Comparison of ENCODE assay signal across 13 mouse cellular contexts in the genomic region with DNA sequence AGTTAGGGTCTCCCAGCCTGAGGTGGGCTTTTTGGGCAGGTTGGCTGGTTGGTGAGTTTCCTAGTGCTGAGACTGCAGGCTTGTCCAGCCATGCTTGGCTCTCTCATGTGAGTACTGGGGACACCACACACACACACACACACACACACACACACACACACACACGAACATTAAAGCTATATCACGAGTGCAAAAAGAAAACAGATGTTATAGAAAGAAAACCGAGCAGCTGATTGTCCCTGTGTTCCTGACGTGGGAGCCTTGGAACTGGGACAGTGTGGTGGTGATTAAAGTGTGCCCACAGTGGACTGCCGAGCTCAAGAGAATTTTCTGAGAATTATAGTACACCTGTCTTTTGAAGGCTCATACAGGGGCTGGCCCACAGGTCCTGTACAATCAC. TPM values are rescaled to one million over a fixed set of nuclear protein-coding genes. Genes with fewer than 3 reads are reported as not detected.
A peak's percentile ranks its signal among the peaks of the same experiment; 100 is the strongest.
DNase-seq lines count a peak whose midpoint lies in the region; ATAC-seq and TF ChIP-seq lines count a peak whose summit lies in the region.
"Had no signal": no experiment of that assay in that cellular context is flagged by ENCODE, and none has a peak within 500 bp of the region (broad histone marks: within the 10 kb centered on the region; RNA-seq: fewer than 3 reads in every experiment).

No protein-coding gene starts in this region.

- H3K27ac ChIP-seq in layer of hippocampus, adult 2 months = peak overlapping the region; percentile 93
- no peak overlapping the region; the same call in 1 of the 2 replicates for H3K27ac ChIP-seq in embryonic facial prominence, embryonic 13.5 days
- H3K27ac ChIP-seq in midbrain, embryonic 14.5 days (replicated peaks; ENCODE audit: low read depth, low read length) = peak overlapping the region; percentile 21; the same call in 1 of the 2 replicates

- no peak for TF ChIP-seq CTCF in layer of hippocampus, adult 2 months (conservative IDR thresholded peaks at IDR 0.05)

- no peaks in the 10 kb centered on the region for H3K27me3 ChIP-seq in embryonic facial prominence, embryonic 13.5 days
- H3K27me3 ChIP-seq in midbrain, embryonic 14.5 days (ENCODE audit: control insufficient read depth, insufficient read depth, low read length) = no peaks in the 10 kb centered on the region

- H3K4me1 ChIP-seq in embryonic facial prominence, embryonic 13.5 days = peaks cover 76% of the 10 kb centered on the region
- H3K4me1 ChIP-seq in midbrain, embryonic 14.5 days (ENCODE audit: control insufficient read depth, insufficient read depth, low read length) = peaks cover 57% of the 10 kb centered on the region

- DNase-seq in frontal cortex, postnatal 14 days (ENCODE audit: low spot score in 2 of 2) = no peak
- DNase-seq in layer of hippocampus, adult 2 months (ENCODE audit: low spot score in 2 of 2) = no peak
- no peak for DNase-seq in layer of hippocampus, postnatal 14 days (ENCODE audit: low spot score in 2 of 2)
- DNase-seq in midbrain, embryonic 14.5 days = no peak
- no peak for DNase-seq in right cerebral cortex, postnatal 14 days
- DNase-seq in adrenal gland, postnatal 4 days (ENCODE audit: low spot score in 2 of 2) = no peak
- DNase-seq: cerebellum, adult 9-11 months; heart, adult 2 months; kidney, adult 8-10 months; lung, postnatal 4 days; thymus, postnatal 36 days had no signal

- H3K36me3 ChIP-seq in embryonic facial prominence, embryonic 13.5 days = no peaks in the 10 kb centered on the region
- H3K36me3 ChIP-seq in midbrain, embryonic 14.5 days (ENCODE audit: control insufficient read depth, insufficient read depth, low read length) = no peaks in the 10 kb centered on the region

- 23% methylated on average over 5 of the region's 5 CpGs for WGBS in embryonic facial prominence, embryonic 13.5 days
- 72% methylated on average over 5 of the region's 5 CpGs for WGBS in midbrain, embryonic 14.5 days

- H3K9ac ChIP-seq in embryonic facial prominence, embryonic 13.5 days = peak overlapping the region; percentile 32; the same call in 1 of the 2 replicates
- no peak overlapping the region; the same call in 1 of the 2 replicates for H3K9ac ChIP-seq in midbrain, embryonic 14.5 days (replicated peaks; ENCODE audit: low read length)

- H3K4me2 ChIP-seq in embryonic facial prominence, embryonic 13.5 days = no peak overlapping the region
- H3K4me2 ChIP-seq in midbrain, embryonic 14.5 days (ENCODE audit: low read length) = no peak overlapping the region

- no peak overlapping the region for H3K4me3 ChIP-seq in layer of hippocampus, adult 2 months
- no peak overlapping the region for H3K4me3 ChIP-seq in embryonic facial prominence, embryonic 13.5 days
- no peak overlapping the region for H3K4me3 ChIP-seq in midbrain, embryonic 14.5 days (replicated peaks; ENCODE audit: low read depth, low read length)
- H3K4me3 ChIP-seq: heart, adult 2 months had no signal

- H3K9me3 ChIP-seq in embryonic facial prominence, embryonic 13.5 days = no peaks in the 10 kb centered on the region
- no peaks in the 10 kb centered on the region for H3K9me3 ChIP-seq in midbrain, embryonic 14.5 days (ENCODE audit: control insufficient read depth, low read length)

- peak; percentile 21; the same call in 1 of the 2 replicates for ATAC-seq in frontal cortex, adult (ENCODE audit: low TSS enrichment)
- ATAC-seq in embryonic facial prominence, embryonic 13.5 days (ENCODE audit: insufficient number of reproducible peaks, insufficient read depth, low FRiP score, low TSS enrichment, low read depth) = no peak
- no peak for ATAC-seq in midbrain, embryonic 14.5 days (ENCODE audit: low FRiP score, low TSS enrichment)

RNA-seq across cellular contexts. Expression of gene Prrc2b, which starts 18.4 kb away (rescaled TPM):
- total RNA-seq in layer of hippocampus, adult 2 months (2021) = 100 to 1,000 TPM; 288 to 305 TPM
- total RNA-seq in layer of hippocampus, postnatal 14 days (2021) = 100 to 1,000 TPM; 253 to 268 TPM
- polyA plus RNA-seq in embryonic facial prominence, embryonic 13.5 days (2015; fragmentation: Nextera tagmentation; extraction: Ambion mirVana) = 44.8 and 57.7 TPM in 2 replicates
- 121 and 141 TPM in 2 replicates for polyA plus RNA-seq in midbrain, embryonic 14.5 days (2014; fragmentation: Nextera tagmentation; extraction: Ambion mirVana)
- total RNA-seq in adrenal gland, postnatal 4 days (2021) = 100 to 1,000 TPM; 148 to 158 TPM
